Mouse (Mus musculus) midbrain, postnatal 0 days (tissue): ENCODE data around the gene Acbd7. TPM values are rescaled to one million over a fixed set of nuclear protein-coding genes. Genes with fewer than 3 reads are reported as not detected.
A peak's percentile ranks its signal among the peaks of the same experiment; 100 is the strongest.

Source experiments
- ATAC-seq: fragments of 200-750 bp; cut with Nextera tagmentation; 2 replicates; pipeline ENCODE4 v1.8.0; 2017; ENCODE audit warnings: moderate number of reproducible peaks, mild to moderate bottlenecking, moderate TSS enrichment, moderate library complexity; ENCODE audit not compliant: low FRiP score
- DNase-seq: peaks from one replicate; pipeline ENCODE4 v3.0.0-alpha.2; 2015; ENCODE audit warnings: low spot score
- H3K27ac ChIP-seq: fragments of 300-500 bp; sonication (generic); 2 replicates; pipeline ENCODE4 v1.5.1; 2014; ENCODE audit warnings: low read depth, mild to moderate bottlenecking, low read length, mixed read lengths
- H3K27me3 ChIP-seq: fragments of 300-500 bp; sonication (generic); 2 replicates; pipeline ENCODE4 v1.6.1; 2014; ENCODE audit warnings: low read length, control low read depth, mixed read lengths; ENCODE audit not compliant: insufficient read depth
- H3K36me3 ChIP-seq: fragments of 300-500 bp; sonication (generic); 2 replicates; pipeline ENCODE4 v1.6.1; 2014; ENCODE audit warnings: low read length, control low read depth, mixed read lengths; ENCODE audit not compliant: insufficient read depth
- H3K4me1 ChIP-seq: fragments of 300-500 bp; sonication (generic); 2 replicates; pipeline ENCODE4 v1.6.1; 2014; ENCODE audit warnings: mild to moderate bottlenecking, control low read depth, antibody characterized with exemption, low read length, mixed read lengths; ENCODE audit not compliant: insufficient read depth
- H3K4me2 ChIP-seq: fragments of 300-500 bp; sonication (generic); 2 replicates; pipeline ENCODE4 v1.6.1; 2014; ENCODE audit warnings: low read depth, mild to moderate bottlenecking, low read length, mixed read lengths; ENCODE audit not compliant: poor library complexity, severe bottlenecking
- H3K4me3 ChIP-seq: fragments of 300-500 bp; sonication (generic); 2 replicates; pipeline ENCODE4 v1.5.1; 2014; ENCODE audit warnings: low read depth, mild to moderate bottlenecking, low read length, moderate library complexity
- H3K9ac ChIP-seq: fragments of 300-500 bp; sonication (generic); replicated peaks from 2 replicates; pipeline ENCODE4 v1.6.1; 2014; ENCODE audit warnings: mild to moderate bottlenecking, low read length, moderate library complexity, mixed read lengths; ENCODE audit not compliant: poor library complexity, severe bottlenecking
- H3K9me3 ChIP-seq: fragments of 300-500 bp; sonication (generic); 2 replicates; pipeline ENCODE4 v1.6.1; 2016; ENCODE audit warnings: low read length, control low read depth
- CTCF ChIP-seq: IDR thresholded peaks from 2 replicates; pipeline ENCODE4 v1.5.1; 2016; ENCODE audit warnings: antibody characterized with exemption, mild to moderate bottlenecking
- WGBS: fragments of 180-500 bp; shearing (Covaris S2); extraction: QIAGEN DNeasy Blood & Tissue Kit; methylation state at CpG from one replicate; pipeline ENCODE4 v1.1.7; 2014; 5-methylcytosine and 5-hydroxymethylcytosine counted together
- polyA plus RNA-seq: library from polyadenylated mRNA; unstranded; fragments of >200 nt; fragmentation: Nextera tagmentation; extraction: Ambion mirVana; gene quantifications from 2 replicates; pipeline ENCODE4 v1.2.1, GENCODE M21; 2015
- total RNA-seq: library from RNA; depleted of rRNA; stranded (reverse); fragments of >200 nt; gene quantifications from 2 replicates; pipeline ENCODE4 v1.2.3, GENCODE M21; 2014

The Acbd7 gene
- total and polyA plus RNA-seq, 2 experiments from 2014 or later, result 1.5 to 10.5 TPM

- under 1% methylated on average over 45 of the region's 45 CpGs for WGBS
- Histone ChIP-seq H3K4me1 (no peaks in the 10 kb centered on the region), H3K4me3 (peak within 1 kb of the TSS; percentile 59), H3K27ac (peak within 1 kb of the TSS; percentile 86), H3K4me2 (peak within 1 kb of the TSS; percentile 73), H3K9ac (peak within 1 kb of the TSS; percentile 76), H3K36me3 (peaks cover 8% of the 10 kb centered on the region; the same call in 1 of the 2 replicates), H3K9me3 (no peaks in the 10 kb centered on the region), H3K27me3 (no peaks in the 10 kb centered on the region)
- ATAC-seq, result peak; percentile 99
- DNase-seq, result peak; percentile 98
- peak; percentile 20 for TF ChIP-seq CTCF
Observed at GRCm38 (mm10) chr2:3332484-3333242, 3.3 kb upstream of the Acbd7 start, which contains the start of gene Rpp38. Gene Rpp38 (minus strand): TSS chr2:3332643.

GRCm38 (mm10) chr2:3333761-3334160, 2.2 kb upstream of the Acbd7 start:
- ATAC-seq (no peak), DNase-seq (no peak)
- Histone ChIP-seq H3K27me3 (no peaks in the 10 kb centered on the region), H3K9ac (no peak overlapping the region), H3K4me3 (no peak overlapping the region), H3K36me3 (no peaks in the 10 kb centered on the region), H3K4me1 (no peaks in the 10 kb centered on the region), H3K9me3 (no peaks in the 10 kb centered on the region), H3K4me2 (no peak overlapping the region), H3K27ac (no peak overlapping the region)
- TF ChIP-seq CTCF, result no peak
- WGBS, result 94% methylated on average over 12 of the region's 12 CpGs

DNA sequence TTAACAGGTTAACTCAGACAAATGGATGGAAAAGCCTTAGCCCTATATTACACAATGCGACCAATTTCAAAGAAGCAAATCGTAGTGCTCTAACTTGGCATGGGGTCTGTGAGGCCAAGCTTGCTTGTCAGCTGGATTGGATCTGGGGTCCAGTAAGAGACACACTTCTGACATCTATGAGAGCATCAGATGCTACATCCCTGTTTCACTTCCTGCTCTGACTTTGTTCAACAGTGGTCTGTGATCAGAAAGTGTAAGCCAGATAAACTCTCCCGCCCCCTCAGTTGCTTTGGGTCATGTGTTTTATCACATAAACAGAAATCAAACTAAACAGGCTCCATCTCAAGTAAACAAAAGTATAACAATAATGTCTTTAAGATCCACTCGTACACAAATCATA, 12.5 kb downstream of the Acbd7 start:
- no peak for ATAC-seq
- Histone ChIP-seq H3K27me3 (no peaks in the 10 kb centered on the region), H3K4me3 (no peak overlapping the region), H3K36me3 (no peaks in the 10 kb centered on the region), H3K9ac (no peak overlapping the region), H3K4me2 (no peak overlapping the region), H3K4me1 (no peaks in the 10 kb centered on the region), H3K27ac (no peak overlapping the region), H3K9me3 (no peaks in the 10 kb centered on the region)
- DNase-seq, result no peak
- TF ChIP-seq CTCF, result no peak
- WGBS, result 83% methylated on average over 4 of the region's 4 CpGs

GRCm38 (mm10) chr2:3348919-3349318, 13.0 kb downstream of the Acbd7 start:
- no peaks in the 10 kb centered on the region for H3K36me3 ChIP-seq
- no peak for ATAC-seq
- WGBS, result 18% methylated on average over 3 of the region's 3 CpGs
- no peak overlapping the region for H3K27ac ChIP-seq
- TF ChIP-seq CTCF, result peak; percentile 88
- no peak overlapping the region for H3K9ac ChIP-seq
- no peaks in the 10 kb centered on the region for H3K4me1 ChIP-seq
- DNase-seq, result peak; percentile 79
- no peaks in the 10 kb centered on the region for H3K27me3 ChIP-seq
- H3K4me3 ChIP-seq, result no peak overlapping the region
- H3K4me2 ChIP-seq, result no peak overlapping the region
- H3K9me3 ChIP-seq, result no peaks in the 10 kb centered on the region

DNA sequence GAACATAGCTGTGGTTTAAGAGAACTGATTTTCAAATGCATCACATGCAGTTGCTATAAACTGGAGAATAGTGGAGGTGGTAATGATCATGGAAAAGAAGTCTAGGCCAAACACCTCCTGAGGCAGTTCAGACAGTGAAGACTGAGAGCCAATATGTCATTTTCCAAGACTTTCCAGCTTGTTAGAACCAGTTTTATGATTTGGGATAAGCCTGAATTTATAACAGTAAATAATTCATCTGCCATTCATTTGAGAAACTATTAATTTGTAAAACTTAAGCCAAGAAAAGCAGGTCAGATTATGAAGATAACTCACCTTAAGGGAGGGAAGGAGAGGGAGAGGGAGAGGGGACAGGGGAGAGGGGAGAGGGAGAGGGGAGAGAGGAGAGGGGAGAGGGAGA, 17.2 kb downstream of the Acbd7 start:
- Histone ChIP-seq H3K4me2 (no peak overlapping the region), H3K4me3 (no peak overlapping the region), H3K27ac (no peak overlapping the region), H3K36me3 (no peaks in the 10 kb centered on the region), H3K4me1 (no peaks in the 10 kb centered on the region), H3K27me3 (no peaks in the 10 kb centered on the region), H3K9me3 (no peaks in the 10 kb centered on the region), H3K9ac (no peak overlapping the region)
- ATAC-seq (no peak), DNase-seq (no peak)
- no peak for TF ChIP-seq CTCF

GRCm38 (mm10) chr2:3355793-3356192, 19.8 kb downstream of the Acbd7 start:
- H3K9me3 ChIP-seq, result no peaks in the 10 kb centered on the region
- DNase-seq, result no peak
- 95% methylated on average over 8 of the region's 8 CpGs for WGBS
- ATAC-seq, result no peak
- no peaks in the 10 kb centered on the region for H3K36me3 ChIP-seq
- TF ChIP-seq CTCF, result no peak
- no peaks in the 10 kb centered on the region for H3K4me1 ChIP-seq
- no peak overlapping the region for H3K4me2 ChIP-seq
- no peak overlapping the region for H3K27ac ChIP-seq
- no peak overlapping the region for H3K4me3 ChIP-seq
- no peaks in the 10 kb centered on the region for H3K27me3 ChIP-seq
- no peak overlapping the region for H3K9ac ChIP-seq
